Mouse (Mus musculus) hindbrain, embryonic 16.5 days (tissue): ENCODE data around the gene Gm21985. TPM values are rescaled to one million over a fixed set of nuclear protein-coding genes. Genes with fewer than 3 reads are reported as not detected.
A peak's percentile ranks its signal among the peaks of the same experiment; 100 is the strongest.

ENCODE experiments used
- ATAC-seq: fragments of 200-750 bp; cut with Nextera tagmentation; 2 replicates; pipeline ENCODE4 v1.8.0; 2017; ENCODE audit warnings: moderate TSS enrichment, moderate library complexity
- H3K27ac ChIP-seq: fragments of 300-500 bp; sonication (generic); 2 replicates; pipeline ENCODE4 v1.5.1; 2014; ENCODE audit warnings: low read depth, mild to moderate bottlenecking, control low read depth, low read length, moderate library complexity
- H3K27me3 ChIP-seq: fragments of 300-500 bp; sonication (generic); replicated peaks from 2 replicates; pipeline ENCODE4 v1.6.1; 2014; ENCODE audit warnings: low read length; ENCODE audit not compliant: control insufficient read depth, insufficient read depth
- H3K36me3 ChIP-seq: fragments of 300-500 bp; sonication (generic); 2 replicates; pipeline ENCODE4 v1.6.1; 2014; ENCODE audit warnings: mild to moderate bottlenecking, low read length, moderate library complexity, mixed read lengths; ENCODE audit not compliant: control insufficient read depth, insufficient read depth
- H3K4me1 ChIP-seq: fragments of 300-500 bp; sonication (generic); 2 replicates; pipeline ENCODE4 v1.6.1; 2014; ENCODE audit warnings: low read depth, low read length; ENCODE audit not compliant: control insufficient read depth, insufficient read depth
- H3K4me2 ChIP-seq: fragments of 300-500 bp; sonication (generic); 2 replicates; pipeline ENCODE4 v1.6.1; 2014; ENCODE audit warnings: mild to moderate bottlenecking, low read length, control low read depth, moderate library complexity
- H3K4me3 ChIP-seq: fragments of 300-500 bp; sonication (generic); 2 replicates; pipeline ENCODE4 v1.5.1; 2014; ENCODE audit warnings: mild to moderate bottlenecking, low read length, control low read depth, moderate library complexity
- H3K9ac ChIP-seq: fragments of 300-500 bp; sonication (generic); 2 replicates; pipeline ENCODE4 v1.6.1; 2014; ENCODE audit warnings: low read depth, mild to moderate bottlenecking, control low read depth, low read length, moderate library complexity
- H3K9me3 ChIP-seq: fragments of 300-500 bp; sonication (generic); 2 replicates; pipeline ENCODE4 v1.6.1; 2014; ENCODE audit warnings: mild to moderate bottlenecking, low read length, moderate library complexity; ENCODE audit not compliant: control insufficient read depth
- WGBS: fragments of 180-500 bp; shearing (Covaris S2); extraction: QIAGEN DNeasy Blood & Tissue Kit; methylation state at CpG from one replicate; pipeline ENCODE4 v1.1.7; 2014; 5-methylcytosine and 5-hydroxymethylcytosine counted together
- polyA plus RNA-seq: library from polyadenylated mRNA; unstranded; fragments of >200 nt; fragmentation: Nextera tagmentation; extraction: Ambion mirVana; gene quantifications from 2 replicates; pipeline ENCODE4 v1.2.1, GENCODE M21; 2015

Gm21985 gene
- polyA plus RNA-seq, 1 experiment from 2014 or later = not detected

DNA sequence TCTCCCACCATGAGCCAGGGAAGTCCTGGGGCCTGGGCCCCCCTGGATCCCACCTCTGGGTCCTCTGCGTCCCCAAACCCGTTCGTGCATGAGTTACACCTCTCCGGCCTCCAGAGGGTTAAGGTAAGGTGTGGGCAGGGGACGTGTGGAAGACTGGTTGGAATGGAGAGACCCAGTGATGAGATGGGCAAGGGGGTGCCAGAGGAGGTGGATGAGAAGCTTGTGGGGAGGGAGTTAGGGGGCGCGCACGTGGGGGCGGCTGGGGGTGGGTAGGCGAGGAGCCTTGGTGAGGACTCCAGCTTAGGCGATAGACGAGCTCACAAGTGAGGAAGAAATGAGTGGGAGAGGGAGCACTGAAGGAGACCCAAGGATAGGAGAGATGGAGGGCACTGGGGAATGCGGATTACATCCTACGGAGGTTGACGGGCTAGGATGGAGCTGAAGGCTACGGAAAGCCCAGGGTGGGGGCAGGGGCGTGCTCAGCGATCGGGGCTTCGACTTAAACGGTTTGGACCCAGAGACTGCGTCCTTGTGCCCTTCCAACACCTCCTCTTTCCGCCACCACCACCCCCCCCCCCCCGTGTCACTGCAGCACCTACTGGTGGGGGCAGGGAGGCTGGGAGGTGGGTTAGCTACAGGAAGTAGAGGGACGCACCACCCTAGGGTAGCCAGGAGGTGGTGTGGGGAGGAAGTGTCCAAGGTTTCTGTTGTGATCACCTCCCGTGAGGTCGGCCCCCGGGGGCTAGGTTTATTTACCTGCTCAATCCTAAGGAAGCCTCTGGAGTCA is 26.0 kb upstream of the Gm21985 start:
- no peaks in the 10 kb centered on the region for H3K27me3 ChIP-seq
- peak overlapping the region; percentile 99 for H3K27ac ChIP-seq
- peak overlapping the region; percentile 98 for H3K9ac ChIP-seq
- peak overlapping the region; percentile 75 for H3K4me3 ChIP-seq
- 0% methylated on average over 26 of the region's 28 CpGs for WGBS
- H3K4me1 ChIP-seq = peaks cover 9% of the 10 kb centered on the region
- no peaks in the 10 kb centered on the region for H3K9me3 ChIP-seq
- peak overlapping the region; percentile 93 for H3K4me2 ChIP-seq
- peak; percentile 73 for ATAC-seq
- peaks cover 15% of the 10 kb centered on the region for H3K36me3 ChIP-seq

DNA sequence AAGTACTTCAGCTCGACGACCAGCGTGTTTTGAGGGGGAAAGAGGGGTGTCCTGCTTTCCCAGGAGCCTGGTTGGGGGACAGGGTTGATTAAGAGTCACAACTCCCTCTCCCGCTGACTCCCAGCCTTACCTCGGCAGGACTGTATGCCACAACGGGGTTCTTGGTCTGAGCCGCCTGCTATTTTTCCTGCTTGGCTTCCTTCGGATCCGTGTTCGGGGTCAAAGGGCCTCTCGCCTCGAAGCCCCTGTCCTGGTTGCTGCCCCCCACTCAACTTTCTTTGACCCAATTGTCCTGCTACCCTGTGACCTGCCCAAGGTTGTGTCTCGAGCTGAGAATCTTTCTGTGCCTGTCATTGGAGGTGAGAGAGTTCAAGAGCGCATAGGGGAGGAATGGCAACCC is 24.3 kb upstream of the Gm21985 start:
- ATAC-seq = no peak
- H3K9ac ChIP-seq = no peak overlapping the region
- H3K4me1 ChIP-seq = peaks cover 9% of the 10 kb centered on the region
- H3K9me3 ChIP-seq = no peaks in the 10 kb centered on the region
- WGBS = 86% methylated on average over 14 of the region's 14 CpGs
- peaks cover 22% of the 10 kb centered on the region for H3K36me3 ChIP-seq
- H3K4me2 ChIP-seq = no peak overlapping the region
- no peak overlapping the region for H3K4me3 ChIP-seq
- no peaks in the 10 kb centered on the region for H3K27me3 ChIP-seq
- H3K27ac ChIP-seq = no peak overlapping the region

DNA sequence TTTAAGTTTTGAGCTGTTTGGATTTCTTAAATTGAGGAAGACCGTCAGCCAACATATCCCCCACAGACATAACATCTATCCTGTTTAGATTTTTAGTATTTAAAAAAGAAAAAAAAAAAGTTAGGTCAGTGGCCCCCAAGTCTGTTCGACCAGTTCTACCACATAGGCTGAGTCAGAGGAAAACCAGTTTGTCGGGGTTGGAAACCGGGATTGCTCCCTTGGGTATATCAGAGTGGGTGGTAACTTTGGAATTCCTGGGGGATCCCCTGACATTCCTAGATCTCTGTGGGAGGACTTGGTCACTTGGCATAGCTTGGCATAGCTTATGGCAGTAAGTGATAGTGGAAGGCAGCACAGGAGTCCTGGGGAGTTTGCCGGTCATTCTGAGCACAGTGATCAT is 20.8 kb upstream of the Gm21985 start:
- Histone ChIP-seq H3K36me3 (peaks cover 24% of the 10 kb centered on the region), H3K27ac (no peak overlapping the region), H3K9me3 (no peaks in the 10 kb centered on the region), H3K9ac (no peak overlapping the region), H3K4me3 (no peak overlapping the region), H3K27me3 (no peaks in the 10 kb centered on the region), H3K4me2 (no peak overlapping the region), H3K4me1 (peaks cover 6% of the 10 kb centered on the region)
- no peak for ATAC-seq
- WGBS = 86% methylated on average over 5 of the region's 5 CpGs

DNA sequence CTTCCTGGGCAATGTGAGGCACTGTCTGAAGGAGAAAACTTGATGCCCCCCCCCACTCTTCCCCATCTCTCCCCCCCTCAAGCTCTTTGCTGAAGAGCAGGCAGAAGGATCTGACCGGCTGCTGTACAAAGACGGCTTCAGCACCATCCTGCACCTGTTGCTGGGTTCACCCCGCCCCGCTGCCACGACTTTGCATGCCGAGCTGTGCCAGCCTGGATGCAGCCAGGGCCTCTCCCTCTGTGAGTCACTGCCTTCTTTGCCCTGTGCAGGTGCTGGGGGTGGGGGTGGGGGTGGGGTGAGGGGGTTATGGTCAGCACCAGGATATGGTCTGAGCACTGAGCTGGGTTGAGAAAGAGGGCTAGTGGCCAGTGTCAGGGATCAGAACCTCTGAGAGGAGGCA is 19.9 kb upstream of the Gm21985 start:
- Histone ChIP-seq H3K27me3 (no peaks in the 10 kb centered on the region), H3K36me3 (peaks cover 24% of the 10 kb centered on the region), H3K4me2 (no peak overlapping the region), H3K9ac (no peak overlapping the region), H3K9me3 (no peaks in the 10 kb centered on the region), H3K4me3 (no peak overlapping the region), H3K27ac (no peak overlapping the region), H3K4me1 (peaks cover 2% of the 10 kb centered on the region)
- WGBS = 89% methylated on average over 6 of the region's 6 CpGs
- no peak for ATAC-seq

DNA sequence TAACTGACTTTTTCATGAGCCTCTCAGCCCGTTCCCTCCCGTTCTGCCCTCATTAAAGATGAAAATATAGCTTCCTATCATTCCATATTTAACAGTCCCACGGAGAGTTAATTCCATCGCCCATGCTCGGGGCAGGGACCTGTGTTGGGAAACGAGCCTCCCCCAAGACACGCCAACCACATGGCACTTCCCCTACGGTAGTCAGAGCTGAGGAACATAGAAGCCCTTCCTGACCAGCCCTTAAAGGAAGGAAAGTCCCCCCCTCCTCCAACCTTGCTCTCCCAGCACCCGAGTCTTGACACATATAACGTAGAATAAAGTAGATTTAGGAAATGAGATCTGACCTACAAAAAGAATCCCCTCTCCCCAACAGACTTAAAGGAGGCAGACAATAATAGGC is 18.8 kb upstream of the Gm21985 start:
- Histone ChIP-seq H3K27ac (no peak overlapping the region), H3K4me1 (no peaks in the 10 kb centered on the region), H3K9me3 (no peaks in the 10 kb centered on the region), H3K36me3 (peaks cover 24% of the 10 kb centered on the region), H3K9ac (no peak overlapping the region), H3K4me3 (no peak overlapping the region), H3K27me3 (no peaks in the 10 kb centered on the region), H3K4me2 (no peak overlapping the region)
- ATAC-seq = no peak
- WGBS = 84% methylated on average over 10 of the region's 10 CpGs

DNA sequence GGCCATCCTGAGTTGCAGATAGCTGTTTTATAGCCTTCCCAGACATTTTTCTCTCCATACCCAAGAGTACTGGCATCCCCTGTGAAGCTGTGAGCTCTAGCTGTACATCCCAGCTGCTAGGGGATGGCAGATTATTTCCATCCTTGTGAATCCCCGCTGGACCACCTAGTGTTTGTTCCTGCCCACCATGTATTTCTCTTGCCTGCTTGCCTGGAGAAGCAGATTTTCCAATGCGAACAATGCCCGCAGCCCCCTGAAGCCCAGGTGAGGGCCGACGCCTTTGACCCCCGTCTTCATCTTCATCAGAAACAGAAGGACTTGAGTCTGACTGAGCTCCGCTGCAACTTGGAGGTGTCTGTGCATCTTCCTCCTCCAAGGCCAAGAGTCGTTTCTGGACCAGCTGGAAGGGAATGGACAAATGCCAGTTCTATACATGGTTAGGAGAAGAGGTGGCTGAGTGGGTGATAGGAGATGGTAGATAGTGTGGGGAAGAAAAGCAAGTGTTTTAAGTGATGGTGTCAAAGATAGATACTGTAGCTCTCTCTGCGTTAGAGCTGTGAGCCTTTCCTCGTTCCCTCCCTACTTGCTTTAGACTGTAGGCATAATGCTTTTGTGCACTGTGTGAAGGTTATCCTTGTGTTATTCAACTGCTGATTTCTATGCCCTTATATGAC is 16.2 kb upstream of the Gm21985 start:
- 91% methylated on average over 10 of the region's 10 CpGs for WGBS
- Histone ChIP-seq H3K27ac (no peak overlapping the region), H3K9me3 (no peaks in the 10 kb centered on the region), H3K4me2 (no peak overlapping the region), H3K9ac (no peak overlapping the region), H3K27me3 (no peaks in the 10 kb centered on the region), H3K4me3 (no peak overlapping the region), H3K36me3 (peaks cover 10% of the 10 kb centered on the region), H3K4me1 (no peaks in the 10 kb centered on the region)
- ATAC-seq = no peak

DNA sequence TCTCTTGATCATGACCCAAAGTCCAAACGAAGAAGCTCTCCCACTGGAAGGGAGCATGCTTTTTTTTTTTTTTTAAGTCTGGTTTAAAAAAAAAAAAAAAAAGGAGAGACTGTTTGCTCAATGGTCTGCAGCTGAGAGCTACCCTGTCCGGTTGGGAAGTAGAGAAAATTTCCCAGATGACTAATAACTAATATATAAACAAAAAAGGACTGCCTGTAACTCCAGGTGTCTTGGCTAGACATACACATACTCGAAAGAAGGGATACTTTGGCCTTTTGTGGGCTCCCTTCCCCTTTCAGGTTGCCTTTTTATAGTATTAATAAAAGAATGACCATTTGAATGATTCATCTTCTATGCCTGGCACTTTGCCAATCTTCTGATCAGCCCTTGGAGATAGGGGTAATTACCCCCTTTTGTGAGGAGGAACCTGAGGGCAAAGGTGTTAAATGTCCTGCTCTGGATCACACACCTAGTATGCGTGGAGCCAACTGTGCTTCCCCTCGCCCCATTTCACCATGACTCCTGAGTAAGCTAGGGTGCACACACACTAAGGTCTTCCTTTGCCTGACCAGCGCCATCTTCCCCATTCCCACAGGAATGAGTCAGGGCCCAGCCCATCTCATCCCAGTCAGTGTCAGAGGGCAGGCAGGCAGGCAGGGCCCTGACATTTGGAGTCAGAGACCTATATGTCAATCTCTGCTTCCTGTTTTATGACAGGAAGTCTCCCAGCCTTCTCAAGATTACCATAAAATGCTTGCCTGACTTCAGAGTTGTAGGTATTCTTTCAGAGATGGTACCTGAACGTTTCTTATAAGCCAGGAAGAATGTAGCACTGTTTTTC is 11.2 kb upstream of the Gm21985 start:
- Histone ChIP-seq H3K9me3 (no peaks in the 10 kb centered on the region), H3K27me3 (no peaks in the 10 kb centered on the region), H3K4me3 (no peak overlapping the region), H3K4me2 (no peak overlapping the region), H3K9ac (no peak overlapping the region), H3K36me3 (no peaks in the 10 kb centered on the region), H3K27ac (no peak overlapping the region), H3K4me1 (no peaks in the 10 kb centered on the region)
- ATAC-seq = no peak
- WGBS = 79% methylated on average over 7 of the region's 7 CpGs

DNA sequence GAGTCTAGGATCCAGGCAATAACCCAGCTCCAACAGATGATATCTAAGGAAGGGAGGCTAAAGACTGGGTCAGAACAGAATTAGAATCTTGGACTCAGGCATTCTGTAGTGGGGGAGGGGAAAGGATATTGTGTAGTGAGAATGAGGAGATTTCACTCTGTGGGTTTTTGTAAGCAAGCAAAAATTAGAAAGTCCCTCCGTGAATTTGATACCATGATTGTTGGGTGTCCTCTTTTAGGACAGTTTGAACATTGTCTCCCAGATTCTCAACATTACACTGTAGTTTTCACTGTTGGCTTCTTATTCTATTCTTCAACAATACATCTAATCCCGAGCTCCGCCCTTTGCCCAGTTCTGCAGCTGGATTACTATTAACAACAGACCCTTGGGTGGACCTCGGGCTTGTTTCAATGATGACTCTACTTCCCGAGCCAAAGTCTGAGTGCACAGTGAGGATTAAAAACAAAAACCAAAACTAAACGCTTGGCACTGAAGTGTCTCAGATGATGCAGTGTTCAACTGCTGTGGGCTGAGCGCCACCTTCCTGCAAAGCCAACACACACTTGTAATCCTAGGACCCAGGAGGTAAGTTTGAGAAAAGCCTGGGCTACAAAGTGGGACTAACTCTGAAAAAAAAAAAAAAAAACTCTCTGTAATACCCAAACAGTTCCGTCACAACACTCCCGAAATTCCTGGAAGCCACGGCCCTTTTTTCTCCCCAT is 6.7 kb upstream of the Gm21985 start, which contains the start of gene Nutm1:
Gene Nutm1 (minus strand): TSS at position 51 of the 722 bp plus-strand sequence.
- H3K4me1 ChIP-seq = peaks cover 9% of the 10 kb centered on the region
- WGBS = 76% methylated on average over 10 of the region's 10 CpGs
- no peak within 1 kb of the TSS for H3K9ac ChIP-seq
- no peaks in the 10 kb centered on the region for H3K9me3 ChIP-seq
- no peaks in the 10 kb centered on the region for H3K27me3 ChIP-seq
- no peak for ATAC-seq
- no peak within 1 kb of the TSS for H3K4me2 ChIP-seq
- no peak within 1 kb of the TSS for H3K27ac ChIP-seq
- H3K36me3 ChIP-seq = no peaks in the 10 kb centered on the region
- no peak within 1 kb of the TSS for H3K4me3 ChIP-seq
